Mouse (Mus musculus): ENCODE measurements around the gene Prelp.

Gene Prelp

DNA sequence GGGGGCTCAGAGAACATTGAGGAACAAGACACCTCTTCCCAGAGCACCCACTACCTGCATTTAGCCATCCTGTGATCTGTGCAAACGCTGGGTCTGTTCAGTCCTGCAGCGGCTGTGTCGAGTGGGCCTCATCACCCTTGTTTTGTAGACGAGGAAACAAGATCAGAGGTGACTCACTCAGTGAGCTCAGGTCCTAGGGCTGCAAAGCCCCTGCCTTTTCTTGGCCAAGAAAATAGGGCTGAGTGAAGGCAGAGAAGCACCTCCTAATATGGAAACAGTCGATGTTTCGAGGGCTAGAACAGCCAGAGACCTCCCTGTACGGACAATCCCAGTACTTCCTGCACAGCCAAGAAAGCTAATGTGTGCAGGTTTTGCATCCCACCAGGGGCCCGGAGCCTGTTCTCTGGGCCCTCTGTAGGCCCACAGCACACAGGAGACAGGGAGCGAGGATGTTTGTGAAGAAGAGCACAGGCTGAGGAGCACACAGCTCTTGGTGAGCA, 22.1 kb downstream of the Prelp start:
- no peak for DNase-seq (ENCODE audit: low read depth, low spot score)

DNA sequence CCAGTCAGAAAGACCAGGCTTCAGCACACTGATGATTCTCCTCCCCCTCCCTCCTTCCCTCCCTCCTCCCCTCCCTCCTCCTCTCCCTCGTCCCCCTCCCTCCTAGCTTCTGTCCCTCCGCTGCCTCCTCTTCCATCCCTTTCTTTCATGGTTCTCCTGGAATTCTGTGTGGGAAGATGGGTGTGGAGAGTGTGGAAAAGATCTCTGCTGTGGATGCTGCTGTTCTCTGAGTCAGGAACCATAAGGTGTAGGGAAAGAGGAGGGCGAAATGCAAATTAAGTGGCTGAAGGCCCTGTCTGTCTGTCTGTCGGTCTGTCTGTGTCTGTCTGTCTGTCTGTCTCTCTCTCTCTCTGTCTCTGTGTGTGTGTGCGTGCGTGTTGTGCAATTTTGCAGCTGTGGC, 23.9 kb downstream of the Prelp start:
- no peak for DNase-seq (ENCODE audit: low read depth, low spot score)

DNA sequence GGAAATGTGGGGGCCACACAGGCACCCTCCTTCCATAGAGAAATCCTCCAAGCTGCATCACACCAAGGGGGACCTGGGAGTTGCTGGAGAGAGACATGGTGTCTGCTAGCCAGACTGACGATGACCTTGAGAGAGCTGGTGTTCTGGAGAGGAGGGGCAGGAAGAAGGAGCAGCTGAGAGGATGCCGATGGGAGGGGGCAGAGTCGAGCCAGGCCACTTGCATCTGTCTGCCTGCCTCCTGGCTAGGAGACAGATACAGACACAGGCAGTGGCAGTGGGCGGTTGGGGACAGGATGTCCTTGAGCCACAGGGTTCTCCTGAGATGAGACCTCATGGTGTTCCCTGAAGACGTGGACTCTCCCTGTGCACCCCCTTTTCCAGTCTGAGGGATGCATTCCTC, 29.7 kb downstream of the Prelp start:
- DNase-seq (ENCODE audit: low read depth, low spot score) = no peak

DNA sequence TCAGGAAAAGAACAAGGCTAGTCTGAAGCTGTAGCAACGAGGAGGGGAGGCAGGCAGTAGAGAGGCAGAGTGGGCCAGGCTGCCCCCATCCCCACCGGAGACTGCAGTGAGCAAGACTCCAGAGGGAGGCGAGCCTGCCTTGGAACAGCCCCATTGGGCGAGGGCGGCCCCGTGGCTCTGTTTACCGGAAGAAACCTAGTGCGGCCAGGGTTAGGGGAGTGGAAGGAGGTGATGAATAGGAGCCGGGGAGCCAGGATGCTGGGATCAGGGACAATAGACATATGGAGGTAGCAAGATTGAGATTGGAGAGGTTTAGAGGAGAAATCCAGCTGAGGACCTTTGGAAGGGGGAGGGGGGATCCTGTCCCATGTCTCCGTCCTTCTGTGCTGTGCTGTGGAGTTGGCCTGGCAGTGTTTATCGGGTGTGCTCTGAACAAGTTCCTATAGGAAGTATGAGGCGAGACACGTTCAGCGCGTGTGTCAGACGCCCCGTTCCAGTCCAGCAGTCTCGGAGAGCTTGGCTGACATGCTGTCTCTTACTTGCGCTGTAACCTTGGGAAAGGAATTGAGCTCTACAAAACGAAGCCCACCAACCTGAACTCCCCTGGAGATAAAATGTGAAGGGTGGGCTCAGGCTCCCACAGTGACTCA, 31.1 kb downstream of the Prelp start:
- no peak for DNase-seq (ENCODE audit: low read depth, low spot score)

DNA sequence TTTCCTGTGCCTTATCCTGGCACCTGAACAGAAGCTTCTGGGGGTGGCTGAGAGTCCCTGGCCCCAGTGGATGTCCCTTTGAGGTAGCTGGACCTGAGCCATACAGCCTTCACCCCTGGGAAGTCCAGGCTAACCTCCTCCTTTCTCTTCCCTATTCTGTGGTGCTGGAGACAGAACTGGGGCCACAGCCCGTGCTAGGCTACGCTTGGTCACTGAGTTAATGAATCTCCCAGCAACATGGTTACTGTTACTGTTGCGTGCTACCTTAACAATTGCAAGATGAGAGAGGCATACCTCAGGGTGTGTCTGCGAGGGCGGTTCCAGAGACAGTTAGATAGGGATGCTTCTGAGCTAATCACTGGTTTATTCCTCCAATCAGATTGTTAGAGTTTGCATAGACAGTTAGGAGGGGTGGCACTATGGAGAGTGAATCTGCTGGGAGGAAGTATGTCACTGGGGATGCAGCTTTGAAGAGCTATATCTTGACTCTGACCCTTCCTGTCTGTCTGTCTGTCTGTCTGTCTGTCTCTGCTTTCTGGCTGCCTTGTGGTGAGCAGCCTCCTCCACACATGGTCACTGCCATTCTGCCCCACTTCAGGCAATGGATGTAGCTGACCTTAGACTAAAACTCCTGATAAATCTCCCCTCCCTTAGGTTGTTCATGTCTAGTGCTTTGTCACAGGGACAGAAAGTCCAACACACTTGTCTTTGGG, 33.5 kb downstream of the Prelp start:
- DNase-seq (ENCODE audit: low read depth, low spot score) = no peak

DNA sequence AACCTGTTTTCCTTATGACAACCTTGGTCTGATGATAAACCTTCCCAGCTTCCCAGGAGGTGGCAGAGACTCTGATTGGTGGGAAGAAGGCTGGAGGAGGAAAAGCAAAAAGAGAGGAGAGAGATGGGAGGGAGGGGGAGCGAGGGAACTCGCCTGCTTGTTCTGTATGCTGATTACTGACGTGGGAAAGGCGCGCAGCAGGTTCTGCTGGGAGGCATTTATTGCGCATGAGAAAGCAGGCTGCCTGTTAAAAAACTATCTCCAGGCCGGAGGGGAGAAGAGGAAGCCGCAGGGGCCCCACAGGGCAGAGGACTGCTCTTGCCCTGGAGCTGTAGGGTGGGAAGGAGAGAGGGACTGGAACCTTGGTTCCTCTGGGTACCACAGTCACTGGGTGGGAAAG, 34.2 kb downstream of the Prelp start:
- DNase-seq (ENCODE audit: low read depth, low spot score) = no peak

DNA sequence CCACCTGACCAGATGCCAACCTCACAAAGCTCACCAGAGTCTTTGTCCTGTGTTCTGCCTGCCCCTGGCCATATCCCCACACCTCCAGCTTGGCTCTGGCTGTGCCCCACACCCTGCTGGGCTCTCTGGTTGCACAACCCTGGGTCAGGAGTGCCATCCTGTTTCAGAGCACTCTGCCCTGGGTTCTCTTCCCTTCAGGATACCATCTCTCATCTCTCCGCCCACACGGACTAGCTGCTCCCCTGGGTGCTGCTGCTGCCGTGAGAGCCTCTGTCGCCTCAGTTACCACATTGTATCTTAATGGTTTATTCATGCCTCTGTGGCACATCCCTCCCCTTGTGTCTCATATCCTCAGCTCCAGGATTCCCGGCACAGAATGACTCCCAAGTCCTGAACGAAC, 34.8 kb downstream of the Prelp start:
- no peak for DNase-seq (ENCODE audit: low read depth, low spot score)

DNA sequence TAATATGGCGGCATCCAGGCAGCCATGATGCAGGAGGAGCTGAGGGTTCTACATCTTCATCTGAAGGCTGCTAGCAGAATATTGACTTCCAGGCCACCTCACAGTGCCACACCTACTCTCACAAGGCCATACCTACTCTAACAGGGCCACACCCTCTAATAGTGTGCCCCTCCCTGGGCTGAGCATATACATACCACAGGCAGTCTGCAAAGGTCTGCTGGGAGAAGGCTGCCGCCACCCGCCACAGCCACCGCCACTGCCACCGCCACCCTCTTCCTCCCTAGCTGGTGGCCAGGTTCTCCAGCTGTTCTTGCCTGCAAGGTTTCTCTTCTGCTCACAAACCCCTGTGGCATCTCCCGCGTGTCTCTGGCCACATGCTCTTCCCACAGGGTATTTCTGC, 35.4 kb downstream of the Prelp start:
- DNase-seq (ENCODE audit: low read depth, low spot score) = no peak

DNA sequence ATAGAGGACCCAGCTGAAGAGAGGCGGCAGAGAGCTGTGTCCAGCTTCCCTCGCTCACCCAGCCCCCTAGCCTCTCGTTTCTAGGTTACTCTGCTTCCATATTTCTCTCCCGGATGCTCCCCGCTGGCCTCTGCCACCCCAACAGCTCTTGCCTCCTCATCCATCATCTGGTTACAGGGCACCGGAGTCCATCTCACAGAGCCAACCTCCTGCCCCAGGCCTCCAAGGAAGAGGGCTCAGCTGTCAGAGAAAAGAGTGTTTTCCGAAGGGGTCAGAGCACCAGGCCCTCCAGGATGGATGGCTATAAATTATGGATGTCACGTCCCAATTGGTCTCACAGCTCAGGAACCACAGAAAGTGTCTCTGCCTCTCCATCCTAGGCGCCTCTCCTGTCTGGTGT, 36.5 kb downstream of the Prelp start:
- DNase-seq (ENCODE audit: low read depth, low spot score) = no peak

DNA sequence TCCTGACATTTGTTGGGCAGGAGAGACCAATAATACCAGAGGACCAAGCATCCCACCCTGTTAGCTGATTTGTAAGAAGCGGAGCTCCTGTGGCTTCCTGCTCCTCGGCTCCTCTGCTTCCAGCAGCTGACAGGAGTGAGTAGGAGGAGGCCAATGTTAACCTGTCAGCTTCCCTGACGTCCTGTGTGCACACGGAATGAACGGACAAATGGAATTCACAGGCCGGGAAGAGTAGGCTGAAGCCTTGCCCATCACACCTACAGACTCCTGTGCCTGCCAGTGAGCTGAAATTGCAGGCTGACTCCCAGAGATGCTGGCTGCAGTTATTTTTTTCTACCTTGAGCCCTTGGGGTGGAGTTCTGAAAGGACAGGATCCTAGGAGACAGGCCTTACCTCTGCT, 37.1 kb downstream of the Prelp start:
- no peak for DNase-seq (ENCODE audit: low read depth, low spot score)

DNA sequence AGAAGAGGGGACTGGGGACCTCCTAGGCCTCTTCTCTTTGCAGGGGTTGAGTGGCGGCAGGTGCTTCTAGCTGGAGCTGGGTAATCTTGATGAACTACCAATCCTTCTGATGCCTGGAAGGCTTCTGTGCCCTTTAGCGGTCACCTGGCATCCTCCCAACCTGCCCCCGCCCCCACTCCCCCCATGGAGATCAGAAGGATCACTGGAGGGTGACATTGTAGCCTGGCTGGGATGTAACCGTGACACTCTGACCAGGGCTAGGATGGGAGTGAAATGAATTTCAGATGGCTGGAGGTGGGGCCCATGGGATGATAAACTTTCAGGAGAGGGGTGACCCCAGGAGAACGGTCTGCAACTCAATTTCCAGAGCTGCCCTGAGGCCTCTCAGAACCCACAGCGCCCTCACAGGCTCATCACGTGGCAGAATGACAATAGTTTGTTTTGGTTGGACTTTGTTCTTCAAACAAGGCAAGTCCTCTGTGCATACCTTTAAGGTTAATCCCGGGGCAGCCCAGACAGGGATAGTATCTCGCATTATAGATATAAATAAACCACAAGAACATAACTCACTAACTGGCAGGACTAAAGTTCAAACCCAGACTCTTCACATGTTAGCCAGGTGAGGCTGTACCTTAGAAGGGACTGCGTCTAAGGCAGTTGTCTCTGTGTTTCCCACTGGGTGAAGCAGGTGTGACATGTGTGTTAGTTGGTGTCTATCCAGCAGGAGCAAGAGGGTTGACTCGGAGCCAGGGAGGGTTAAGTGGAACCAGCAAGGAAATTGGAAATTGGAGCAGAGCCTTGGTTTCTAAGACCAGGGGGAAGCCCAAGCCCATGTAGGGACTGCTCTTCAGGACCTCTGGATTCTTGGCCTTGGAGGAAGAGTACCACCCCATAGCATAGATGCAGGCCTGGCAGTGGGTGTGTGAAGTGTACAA, 38.7 kb downstream of the Prelp start:
- no peak for DNase-seq (ENCODE audit: low read depth, low spot score)

DNA sequence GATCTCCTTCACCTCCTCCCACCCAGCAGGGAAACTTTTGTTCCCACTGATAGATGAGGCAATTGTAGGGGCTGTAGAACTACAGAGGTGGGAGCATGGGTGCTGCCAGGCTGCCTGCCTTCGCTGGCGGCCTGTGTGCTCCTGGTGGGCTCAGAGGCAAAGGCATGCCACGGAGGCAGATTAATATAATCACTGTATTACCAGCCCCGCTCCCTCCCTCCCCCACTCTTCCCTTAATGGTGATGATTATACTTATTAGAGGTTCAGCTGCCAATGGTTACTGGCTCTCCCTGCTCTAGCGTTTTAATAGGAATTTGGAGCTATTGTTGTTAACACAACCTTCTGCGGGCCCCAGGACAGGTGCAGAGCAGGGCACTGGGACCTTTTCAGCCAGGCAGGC, 39.4 kb downstream of the Prelp start:
- DNase-seq (ENCODE audit: low read depth, low spot score) = no peak

DNA sequence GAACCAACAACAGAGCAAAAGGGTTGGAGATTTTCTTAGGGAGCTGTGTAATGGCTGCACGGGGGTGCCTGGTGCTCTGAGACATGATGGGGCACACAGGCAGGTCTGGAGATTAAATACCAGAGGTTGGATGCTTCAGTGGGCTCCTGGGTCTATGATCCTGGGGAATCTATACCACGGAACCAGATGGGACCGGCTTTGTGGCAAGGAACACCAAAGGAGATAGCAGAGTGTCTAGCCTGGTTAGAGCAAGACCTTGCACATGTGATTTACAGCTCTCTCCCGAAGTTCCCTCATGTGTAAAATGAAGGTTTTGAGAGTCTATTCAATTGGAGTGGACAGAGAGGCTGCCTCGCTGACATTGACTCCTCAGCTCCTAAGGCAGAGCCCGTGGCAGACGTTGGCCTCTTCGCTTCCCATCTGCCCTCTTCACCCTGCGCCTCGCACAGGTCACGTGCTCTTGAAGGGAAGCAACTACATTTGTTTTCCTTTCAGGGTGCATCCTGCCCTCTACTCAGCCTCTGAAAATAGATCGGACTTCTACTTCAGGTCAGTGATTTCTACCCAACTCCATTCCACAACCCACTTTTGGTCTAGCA, 42.3 kb downstream of the Prelp start:
- DNase-seq (ENCODE audit: low read depth, low spot score) = no peak

DNA sequence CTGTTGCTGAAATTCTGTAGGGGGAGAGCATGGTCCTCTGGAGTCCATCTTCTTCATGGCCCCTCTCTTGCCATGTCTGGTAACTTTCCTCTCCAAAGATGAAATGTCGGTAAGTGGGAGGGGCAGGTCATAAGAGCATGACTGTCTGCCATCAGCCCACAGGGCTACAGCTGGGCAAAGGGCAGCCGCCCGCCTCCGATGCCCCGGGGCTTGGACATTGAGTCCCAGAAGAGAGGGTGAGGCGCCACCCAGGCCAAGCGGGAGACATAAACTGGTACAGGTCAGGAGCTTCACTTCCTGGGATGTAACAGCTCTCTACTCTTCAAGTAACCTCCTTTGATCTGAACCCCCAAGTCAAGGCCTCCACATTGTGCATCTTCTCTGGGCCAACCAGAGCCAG, 44.3 kb downstream of the Prelp start:
- no peak for DNase-seq (ENCODE audit: low read depth, low spot score)

DNA sequence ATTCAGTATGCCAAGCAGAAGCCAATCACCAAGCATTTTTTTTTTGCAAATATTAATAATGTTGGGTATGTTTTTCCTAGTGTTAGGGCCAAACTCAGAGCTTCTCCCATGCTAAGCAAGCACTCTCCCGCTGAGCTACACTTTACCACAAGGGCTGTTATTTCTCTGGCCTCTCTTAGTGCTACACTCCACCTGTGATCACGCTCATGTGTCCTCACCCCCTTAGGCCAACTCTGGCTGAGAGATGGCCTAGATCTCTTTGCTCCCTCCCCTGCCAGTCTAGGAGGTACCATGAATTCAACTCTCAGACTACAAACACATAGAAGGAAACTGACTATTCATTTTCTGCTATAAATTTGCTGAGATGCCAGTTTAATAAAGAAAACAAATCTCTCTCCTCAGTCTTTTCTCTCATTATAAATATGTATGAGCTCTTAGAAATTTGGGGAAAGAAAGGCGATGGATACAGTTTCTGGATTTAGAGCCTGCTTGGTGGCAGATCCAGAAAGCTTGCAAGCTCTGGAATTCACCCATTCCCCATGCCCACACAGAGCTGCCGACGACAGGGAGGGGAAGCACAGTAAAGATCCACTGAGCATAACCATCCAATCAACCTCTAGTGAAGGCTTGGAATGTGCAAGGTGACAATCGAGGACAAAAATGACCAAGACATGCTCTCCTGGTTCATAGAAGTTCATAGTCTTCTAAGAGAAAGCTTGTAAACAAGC, 48.0 kb downstream of the Prelp start:
- DNase-seq (ENCODE audit: low read depth, low spot score) = no peak

DNA sequence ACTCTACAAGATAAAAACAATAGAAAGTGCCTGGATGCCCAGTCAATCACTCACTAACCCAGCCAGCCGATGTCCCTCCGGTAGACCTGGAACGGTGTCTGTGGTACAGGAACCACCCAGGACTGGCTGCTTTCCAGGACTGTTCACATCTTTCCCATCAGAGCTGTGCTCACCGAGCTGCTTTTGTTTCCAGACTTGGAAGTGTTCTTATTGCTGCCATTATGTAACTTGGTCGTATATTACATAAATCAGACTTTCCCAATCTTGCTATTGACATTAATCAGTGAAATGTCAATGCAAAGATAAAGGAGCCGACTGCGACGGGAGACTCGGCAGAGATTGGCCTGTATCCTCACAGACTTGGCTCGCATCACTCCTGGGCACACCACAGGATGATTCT, 50.0 kb downstream of the Prelp start:
- no peak for DNase-seq (ENCODE audit: low read depth, low spot score)

DNA sequence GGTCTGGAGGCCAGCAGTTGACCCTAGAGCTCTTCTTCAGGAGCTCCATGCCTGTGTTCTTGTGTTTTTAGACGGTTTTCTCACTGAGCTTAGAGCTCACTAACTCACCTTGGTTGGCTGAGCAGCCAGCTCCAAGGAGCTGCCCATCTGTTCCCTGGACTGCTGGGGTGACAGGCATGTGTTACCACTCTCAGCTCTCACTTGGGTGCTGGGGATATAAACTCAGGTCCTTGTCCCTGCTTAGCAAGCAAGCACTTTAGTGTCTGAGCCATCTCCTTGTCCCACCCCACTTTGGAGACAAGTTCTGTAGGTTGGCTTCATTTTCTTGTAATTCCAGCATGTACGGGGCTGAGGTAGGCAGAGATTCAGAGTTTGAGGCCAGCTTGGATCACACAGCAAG, 52.0 kb downstream of the Prelp start:
- DNase-seq (ENCODE audit: low read depth, low spot score) = no peak

DNA sequence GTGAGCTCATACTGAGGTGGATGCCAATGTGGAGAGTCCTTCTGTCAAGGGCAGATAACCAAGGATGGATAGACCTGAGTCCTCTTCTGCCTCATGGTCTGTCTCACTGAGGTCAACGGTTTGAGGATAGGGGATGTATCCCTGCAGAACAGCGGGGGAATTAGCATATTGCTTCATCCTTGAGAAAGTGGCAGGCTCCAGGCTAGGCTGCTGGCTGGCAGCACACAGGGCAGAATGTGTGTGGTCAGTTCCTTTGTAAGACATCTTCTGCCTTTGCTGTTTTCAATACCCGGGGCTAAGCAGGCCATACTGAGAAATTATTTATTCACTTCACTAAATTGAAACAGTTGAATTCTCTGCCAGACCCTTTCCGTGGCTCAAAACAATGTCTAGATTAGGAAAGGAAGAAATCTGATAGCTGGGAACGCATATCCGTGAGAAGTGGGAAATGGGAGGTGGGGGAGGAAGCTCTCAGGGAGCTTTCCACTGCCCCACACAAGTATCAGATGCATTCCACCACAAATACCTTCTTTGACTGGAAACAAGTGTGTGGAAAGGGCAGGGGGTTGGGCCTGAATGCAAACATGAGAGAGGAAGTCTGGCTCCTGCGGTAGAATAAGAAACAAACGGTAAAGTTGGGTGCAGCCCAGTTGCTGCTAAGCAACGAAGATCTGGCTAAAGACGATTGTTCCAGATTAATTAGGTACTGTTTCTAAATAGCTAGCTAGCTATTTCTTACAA, 57.8 kb downstream of the Prelp start:
- DNase-seq (ENCODE audit: low read depth, low spot score) = no peak

DNA sequence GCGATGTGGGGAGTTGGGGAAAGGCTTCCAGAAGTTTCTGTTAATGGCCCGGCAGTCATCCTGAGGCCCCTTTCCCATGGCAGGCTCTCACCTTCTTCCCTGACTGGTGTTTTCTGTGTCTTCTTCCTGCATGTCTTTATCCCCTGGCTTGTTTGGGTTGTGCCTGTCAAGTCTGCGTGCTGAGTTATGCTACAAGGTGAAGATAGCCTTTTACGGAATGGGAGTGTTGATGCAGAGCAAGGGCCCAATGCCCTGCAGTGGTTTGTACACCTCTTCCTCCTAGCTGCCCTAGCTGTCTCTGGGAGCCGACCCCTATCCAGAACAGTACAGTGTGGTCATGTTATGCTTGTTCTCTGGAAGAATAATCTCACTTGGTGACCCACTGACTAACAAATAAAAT, 60.2 kb downstream of the Prelp start:
- DNase-seq (ENCODE audit: low read depth, low spot score) = no peak

All from retina, adult 2 months (tissue).